Mouse (Mus musculus) cerebellum, postnatal 10 days (tissue): ENCODE data around the gene Zfp385c.
A peak's percentile ranks its signal among the peaks of the same experiment; 100 is the strongest.

ENCODE experiments used
- DNase-seq, 2 experiments: peaks; one replicate each; pipeline ENCODE4 v3.0.0; 2021; ENCODE audit warnings: mixed read lengths in 2 of 2

Zfp385c gene

DNA sequence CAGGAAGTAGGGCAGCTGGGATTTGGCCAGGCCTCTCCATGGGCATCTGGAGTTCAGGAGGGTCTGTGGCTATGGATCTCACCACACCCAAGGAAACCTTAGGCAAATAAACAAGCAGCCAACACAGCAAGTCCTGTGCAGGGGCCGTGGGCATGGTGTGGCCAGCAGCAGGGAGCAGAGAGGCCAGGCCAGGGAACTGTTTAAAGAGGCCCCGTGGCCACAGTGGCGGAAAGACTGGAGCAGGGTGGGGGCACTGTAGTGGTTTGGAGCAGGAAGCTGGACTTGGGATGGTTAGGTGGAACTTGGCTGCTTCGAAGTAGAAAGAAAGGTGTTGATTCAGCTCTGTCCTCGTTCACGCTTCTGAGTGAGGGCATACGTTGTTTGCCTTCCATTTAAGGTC is 5.0 kb downstream of the Zfp385c start:
- no peak for DNase-seq

DNA sequence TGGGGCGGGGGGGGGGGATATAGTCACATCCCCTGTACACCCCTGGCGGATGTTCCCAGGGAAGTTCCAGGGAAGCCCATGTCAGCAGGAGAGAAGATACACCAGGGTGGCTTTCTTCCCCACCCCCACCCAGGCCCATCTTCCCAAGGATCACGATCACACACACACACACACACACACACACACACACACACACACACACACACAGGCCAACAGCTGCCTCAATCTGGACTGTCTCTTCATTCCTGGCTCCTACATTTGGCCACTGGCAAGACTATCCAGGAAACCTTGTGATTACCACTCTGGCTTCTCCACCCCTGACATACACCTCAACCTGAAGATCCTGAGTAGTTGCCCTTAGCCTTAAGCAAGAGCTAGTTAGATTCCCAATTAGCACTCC is 6.9 kb downstream of the Zfp385c start:
- DNase-seq = no peak

DNA sequence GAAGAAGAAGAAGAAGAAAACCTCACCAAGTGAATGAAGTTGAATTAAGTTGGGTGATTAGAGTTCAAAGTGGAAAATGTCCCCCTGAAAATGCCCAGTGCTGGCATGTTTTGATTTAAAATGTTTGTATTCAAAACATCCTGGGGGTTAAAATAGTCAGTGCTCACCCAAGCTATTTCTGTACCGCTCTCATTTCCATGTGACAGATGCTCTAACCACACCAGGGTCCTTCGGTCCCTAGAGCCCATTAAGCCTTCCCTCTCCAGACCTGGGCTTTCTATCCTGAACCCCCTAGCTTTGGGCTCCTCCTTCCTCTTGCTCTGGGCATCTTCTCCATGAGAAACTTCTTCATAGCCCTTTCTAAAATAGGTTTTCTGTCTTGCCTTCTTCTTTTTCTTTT is 8.2 kb downstream of the Zfp385c start:
- no peak for DNase-seq

DNA sequence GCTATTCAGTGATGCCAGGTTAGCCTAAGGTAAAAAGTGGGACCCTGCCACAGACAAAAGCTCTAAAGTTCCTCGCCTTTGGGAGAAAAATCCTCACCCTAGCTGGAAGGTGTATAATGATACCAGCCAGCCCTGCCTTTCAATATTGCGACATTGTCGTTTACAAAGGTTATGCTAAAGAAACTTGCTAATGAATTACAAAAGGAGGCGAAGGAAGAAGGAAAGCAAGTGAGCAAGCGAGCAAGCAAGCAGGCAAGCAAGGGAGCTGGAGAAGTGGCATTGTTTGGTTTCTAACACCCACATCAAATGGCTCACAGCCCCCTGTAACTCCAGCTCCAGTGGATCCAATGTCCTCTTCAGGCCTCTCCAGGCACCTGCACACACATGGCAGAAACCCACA is 9.7 kb downstream of the Zfp385c start:
- DNase-seq = no peak

DNA sequence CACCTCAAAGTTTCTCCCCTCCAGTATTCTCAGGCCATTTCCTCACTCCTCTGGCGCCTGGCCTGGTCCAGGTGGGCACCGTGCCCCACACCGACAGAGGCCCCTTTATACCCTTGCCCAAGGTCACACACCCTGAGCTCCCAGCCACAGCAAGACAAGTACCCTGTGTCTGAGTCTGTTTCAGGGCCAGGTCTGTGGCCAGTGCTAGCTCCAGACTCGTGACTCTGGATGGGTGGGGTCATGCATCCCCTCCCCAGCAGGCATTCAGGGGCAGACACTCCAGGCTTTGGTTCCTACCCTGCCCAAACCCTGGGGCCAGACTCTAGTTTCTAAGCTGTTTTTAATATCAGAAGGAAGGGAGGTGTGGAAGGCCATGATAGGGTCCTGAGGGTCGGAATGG is 10.4 kb downstream of the Zfp385c start:
- no peak for DNase-seq

DNA sequence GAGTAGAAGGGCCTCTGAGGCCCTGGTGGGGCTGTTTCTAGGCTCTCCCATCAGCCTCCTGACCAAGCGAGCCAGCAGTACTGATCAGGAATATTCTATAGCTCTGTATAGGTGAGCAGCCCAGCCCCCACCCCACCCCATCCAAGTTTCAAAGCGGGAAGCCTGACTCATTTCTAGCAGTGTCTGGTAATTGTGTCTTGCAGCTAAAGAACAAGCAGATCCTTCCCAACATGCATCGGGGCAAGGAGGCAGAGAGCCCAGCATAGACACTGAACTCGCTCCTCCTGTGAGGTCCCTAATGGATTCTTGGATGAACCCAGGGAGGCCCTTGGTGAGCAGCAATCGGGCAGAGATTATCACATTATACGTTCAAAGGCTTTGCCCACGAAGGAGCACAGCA is 14.4 kb downstream of the Zfp385c start:
- no peak for DNase-seq

DNA sequence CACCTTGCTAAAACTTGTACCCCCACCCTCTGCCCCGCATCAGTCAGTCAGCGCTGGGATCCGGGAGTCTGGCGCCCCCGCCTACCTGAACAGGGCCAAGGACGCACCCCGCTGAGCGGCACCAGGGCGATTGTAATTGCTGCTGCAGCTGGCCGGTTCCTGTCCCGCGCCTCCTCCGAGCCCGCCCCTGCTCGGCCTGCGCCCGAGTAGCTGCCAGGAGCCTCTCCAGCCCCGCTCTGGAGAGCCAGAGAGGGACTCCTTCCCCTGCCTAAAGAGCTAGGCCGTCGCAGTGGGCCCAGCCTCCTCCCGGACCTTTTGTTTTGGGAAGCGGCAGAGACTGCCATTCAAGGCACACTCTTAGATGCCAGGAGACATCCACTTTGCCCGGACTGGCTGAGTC is 19.1 kb downstream of the Zfp385c start:
- DNase-seq = peak; percentile 61 to 73

DNA sequence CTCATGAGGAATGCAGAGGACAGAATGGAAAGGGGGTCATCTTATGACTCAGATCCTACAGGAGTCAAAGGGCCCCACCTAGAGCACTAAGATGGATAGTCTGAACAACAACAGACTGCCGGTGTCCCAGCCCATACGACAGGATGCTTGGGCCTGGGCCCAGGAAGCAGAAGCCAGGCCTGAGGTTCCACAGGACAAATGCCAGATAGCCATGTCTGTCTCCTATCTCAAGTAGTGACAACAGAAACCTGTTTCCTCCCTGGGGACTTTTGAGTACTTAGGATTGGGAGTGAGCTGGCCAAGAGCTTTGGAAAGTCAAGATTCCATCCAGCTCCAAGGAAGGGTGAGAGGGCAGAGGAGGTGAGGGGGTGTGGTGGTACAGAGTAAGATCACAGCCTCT is 20.3 kb downstream of the Zfp385c start:
- DNase-seq = peak; percentile 68 to 72

DNA sequence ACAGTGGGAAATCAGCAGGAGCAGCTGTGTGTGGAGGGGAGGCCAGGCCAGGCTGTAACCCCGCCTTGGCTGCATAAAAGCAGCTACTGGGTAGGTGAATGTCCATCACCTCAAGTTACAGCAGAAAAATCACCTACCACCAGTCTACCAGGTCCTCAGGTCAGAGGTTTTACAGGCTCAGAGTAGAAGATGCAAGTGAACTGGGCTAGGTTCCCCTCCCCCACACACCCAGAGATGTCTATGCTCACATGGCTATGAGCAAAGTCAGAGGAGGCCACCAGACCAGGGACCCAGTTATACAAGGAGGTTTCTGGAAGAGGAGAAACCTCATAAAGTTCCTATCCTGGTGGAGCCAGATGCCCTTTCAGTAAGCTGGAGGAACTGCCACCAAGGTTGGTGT is 21.2 kb downstream of the Zfp385c start:
- no peak for DNase-seq

DNA sequence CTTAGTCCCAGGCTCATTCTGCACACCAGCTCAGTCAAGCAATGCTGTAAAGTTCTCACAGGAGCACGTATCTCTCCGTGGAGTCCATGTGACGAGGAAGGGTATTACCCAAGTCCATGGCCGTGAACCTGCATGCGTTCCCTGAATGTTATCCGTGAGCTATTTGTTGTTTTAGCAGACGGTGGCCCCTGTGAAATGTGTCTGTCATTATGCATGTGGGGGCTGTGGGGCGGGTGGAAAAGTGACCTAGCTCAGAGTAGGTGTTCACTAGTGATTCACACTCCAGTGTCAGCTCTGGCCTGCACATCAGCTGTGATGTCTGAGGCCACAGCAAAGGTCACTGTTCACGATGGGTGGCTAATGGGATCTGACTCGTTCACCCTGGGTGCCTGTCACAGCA is 32.4 kb downstream of the Zfp385c start:
- DNase-seq = no peak

DNA sequence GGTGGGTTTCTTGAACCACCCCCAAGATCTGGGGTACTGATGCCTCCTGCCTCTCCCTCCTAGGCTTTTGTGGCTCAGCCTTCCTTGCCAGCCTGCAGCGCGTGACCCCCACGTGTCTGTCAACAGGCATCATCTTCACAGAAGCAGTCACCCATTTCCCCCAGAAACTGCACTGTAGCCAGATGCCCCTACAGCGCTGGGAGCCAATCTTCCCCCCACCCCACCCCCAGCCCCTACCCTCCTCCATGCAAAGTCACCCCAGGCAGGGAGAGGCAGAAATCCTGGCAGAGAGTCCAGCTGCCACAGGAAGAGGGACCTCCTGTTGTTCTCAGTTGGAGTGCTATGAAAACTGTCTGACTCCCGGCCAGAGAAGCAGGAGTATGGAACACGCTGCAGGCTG is 35.8 kb downstream of the Zfp385c start:
- DNase-seq = peak; percentile 84 to 88

DNA sequence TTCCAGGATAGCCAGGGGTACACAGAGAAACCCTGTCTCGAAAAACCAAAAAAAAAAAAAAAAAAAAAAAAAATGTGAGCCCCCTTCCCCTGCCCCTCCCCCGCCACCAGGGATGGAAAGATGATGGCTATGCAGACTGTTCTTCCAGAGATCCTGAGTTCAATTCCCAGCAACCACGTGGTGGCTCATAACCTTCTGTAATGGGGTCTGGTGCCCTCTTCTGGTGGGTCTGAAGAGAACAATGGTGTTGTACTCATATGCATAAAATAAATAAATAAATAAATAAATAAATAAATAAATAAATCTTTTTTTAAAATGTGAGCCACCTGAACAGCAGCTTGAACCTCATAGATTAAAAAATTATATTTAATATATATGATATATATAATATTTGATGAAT is 36.7 kb downstream of the Zfp385c start:
- peak in 1 of 2 experiments; percentile 34 for DNase-seq

DNA sequence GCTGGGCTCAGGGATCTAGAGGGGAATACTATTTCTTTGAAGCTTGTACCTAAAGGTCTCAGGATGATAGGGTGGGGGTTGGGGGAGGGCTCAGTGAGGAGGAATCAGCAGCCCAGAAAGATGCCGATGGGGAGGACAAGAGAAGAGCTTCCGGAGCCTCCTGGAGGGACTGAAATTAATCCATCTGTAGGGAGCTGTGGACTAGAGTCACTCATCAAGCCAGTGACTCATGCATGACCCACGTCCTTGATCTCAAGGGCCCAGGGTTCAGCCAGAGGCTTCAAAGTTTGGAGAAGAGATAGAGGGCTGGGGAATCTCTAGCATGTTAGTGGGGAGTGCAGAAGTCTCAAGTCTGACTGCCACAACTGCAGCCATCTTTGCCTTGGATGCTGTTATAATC is 40.5 kb downstream of the Zfp385c start:
- no peak for DNase-seq

DNA sequence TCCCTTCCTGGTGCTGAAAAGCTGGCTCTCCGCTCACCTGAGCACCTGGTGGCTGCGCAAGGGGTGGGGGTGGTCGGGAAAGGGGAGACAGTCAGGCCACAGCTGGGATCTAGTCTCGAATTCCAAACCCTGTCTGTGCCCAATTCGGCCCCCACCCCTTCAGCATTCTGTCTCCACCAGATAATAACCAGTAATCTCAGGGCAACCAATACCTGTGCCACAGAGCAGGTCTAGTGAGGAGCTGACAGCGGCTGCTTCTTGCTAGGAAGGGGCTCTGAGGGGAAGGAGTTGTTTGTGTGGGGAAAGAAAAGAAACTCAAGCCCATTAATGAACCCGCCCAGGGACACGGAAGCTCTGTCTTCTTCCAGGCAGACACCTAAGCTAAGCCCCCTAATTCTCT is 41.0 kb downstream of the Zfp385c start:
- DNase-seq = no peak

DNA sequence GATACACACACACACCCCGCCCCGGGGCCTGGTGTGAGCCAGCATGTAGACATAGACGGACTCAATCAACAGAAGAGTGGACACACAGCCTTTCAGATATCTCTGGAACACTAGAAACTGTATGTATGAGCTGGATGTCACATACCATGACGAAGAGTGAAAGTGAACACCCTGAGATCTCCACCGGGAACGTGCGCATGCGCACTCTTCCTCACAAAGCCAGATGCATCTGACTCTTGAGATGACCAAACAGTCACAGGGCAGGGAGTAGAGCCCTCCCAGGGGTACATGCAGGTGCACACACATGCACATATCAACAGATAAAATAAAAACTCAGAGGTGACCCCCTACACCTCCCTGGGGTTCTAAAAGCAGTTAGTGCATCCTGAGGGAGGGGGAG is 43.9 kb downstream of the Zfp385c start:
- DNase-seq = no peak

DNA sequence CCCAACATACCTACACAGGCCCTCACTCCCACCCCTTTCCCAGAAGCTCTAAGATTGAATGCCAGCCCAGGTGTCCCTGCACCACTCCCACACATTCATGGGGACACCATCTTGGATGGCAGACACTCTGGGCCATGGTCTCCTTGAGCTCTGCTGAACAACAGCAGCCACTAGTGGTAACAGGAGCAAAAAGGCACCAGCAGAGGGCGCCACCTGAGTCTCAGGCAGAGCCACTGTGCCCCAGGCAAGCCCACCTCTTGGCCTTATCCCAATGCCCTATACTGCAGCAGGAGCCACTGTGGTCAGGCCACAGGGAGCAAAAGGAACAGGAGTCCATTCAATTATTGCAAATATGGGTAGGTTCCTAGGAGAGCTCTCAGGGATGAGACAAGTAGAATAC is 46.0 kb downstream of the Zfp385c start:
- peak; percentile 79 to 85 for DNase-seq

DNA sequence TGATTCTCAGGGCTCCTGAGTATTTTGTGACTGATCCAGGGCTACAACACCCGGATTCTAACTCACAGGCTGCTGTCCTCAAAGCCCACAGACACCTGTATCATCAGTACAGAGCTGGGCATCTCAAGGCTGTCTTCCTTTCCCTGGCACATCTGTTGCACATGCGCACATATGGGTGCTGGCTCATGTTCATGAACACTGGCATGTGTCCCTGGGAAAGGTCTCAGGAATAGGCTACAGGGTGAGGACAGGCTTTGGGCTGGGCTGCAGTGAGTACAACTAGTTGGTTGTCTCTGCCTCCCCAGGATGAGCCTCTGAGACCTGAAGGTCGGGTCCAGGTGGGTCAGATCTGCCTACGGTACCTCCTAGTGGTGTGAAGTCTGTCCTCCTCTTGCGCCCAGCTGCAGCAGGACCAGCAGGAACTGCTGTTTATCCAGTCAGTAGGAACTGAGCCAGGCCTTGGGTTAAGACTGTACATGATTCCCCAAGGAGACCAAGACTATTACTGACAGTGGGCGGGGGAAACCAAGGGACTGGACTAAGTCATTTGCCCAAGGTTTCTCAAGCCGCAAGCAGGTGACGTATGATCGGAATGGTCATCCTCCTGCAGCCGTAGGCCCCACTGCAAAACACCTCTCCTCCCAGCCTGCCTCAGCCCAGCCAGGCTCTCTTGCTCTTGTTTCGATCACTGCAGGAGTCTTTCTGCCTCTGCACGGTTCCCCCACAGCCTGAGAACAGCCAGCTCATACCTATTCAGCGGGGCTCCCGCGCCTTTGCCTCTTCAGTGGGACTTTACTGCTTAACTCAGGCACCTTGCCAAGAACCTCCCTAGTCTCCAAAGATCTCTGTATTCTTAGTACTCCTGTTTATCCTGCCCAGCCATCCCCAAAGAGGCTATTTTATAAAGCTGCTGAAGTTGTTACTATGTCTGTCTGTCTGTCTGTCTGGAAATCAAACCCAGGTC is 48.4 kb downstream of the Zfp385c start:
- DNase-seq = peak in 1 of 2 experiments; percentile 59

DNA sequence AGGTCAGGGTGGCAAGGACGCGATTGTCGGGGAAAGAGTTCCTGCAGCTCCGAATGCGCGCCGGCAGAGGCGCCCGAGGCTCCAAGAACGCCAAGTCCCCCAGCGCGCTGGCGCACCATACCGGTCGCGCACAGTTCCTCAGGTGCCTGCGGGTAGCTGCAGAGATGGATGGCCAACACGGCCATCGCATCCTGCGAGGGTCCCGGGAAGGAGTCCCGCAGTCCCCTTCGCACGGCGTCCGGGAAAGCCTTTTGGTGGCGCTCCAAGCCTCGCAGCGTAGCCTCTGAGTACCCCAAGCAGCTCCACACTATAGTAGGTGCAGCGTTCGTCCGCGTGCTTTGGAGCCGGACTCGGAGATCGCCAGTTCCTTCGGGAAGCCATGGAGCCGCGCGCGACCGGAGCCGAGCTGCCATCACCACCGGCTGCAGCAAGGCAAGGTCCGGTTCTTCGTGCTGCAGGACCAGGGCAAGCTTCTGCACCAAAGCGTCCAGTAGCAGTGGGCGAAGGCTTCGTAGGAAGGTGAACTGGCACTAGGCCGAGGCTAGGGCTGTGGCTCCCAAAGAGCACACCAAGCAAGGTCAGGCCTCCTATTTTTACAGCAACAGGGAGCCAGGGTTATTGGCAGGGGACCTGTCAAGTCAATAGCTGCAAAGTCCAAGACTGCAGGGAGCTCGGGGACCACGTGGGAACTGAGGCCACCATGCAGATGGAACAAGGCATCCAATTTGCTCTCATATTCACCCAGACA is 51.9 kb downstream of the Zfp385c start:
- peak; percentile 73 to 78 for DNase-seq

DNA sequence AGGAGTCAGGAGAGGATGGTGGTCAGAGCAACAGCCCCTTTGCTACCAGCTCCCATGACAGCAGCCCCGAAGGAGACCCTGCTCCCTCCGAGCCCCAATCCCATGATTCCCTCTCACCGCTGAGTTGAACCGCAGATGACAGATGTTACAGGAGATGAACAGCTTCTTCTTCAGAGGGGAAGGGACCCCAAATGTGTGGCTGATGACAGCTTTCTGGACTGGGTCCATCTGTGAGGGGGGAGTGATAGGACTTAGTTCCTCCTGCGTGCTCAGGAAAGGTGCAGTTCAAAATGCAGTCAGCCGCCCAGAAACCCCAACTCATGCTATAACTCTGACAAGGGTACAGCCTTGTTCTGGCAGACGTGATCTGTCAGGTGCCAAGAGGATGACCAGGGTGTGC is 57.7 kb downstream of the Zfp385c start:
- DNase-seq = no peak

DNA sequence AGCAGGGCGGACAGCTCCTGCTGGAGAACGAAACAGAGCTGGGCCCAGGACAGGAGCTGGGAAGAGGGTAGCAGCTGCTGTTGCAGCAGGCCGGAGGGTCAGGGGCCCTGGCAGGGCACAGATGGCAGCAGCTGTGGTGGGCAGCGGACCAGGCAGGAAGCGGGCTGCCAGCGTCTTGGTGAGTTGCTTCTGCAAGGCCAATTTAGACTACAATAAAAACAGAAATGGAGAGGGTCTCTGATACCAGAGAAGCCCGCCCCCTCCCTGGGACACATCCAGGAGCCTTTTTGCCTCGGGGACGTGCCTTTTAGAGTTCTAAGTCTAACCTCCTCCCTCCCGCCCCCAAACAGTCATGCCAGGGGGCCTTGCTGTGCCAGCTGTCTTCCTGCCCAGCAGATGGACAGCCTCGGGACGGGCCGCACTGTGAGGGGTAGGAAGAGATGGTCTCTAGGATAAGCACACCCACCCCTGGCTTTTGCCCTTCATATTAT is 63.3 kb downstream of the Zfp385c start:
- peak; percentile 90 to 92 for DNase-seq

DNA sequence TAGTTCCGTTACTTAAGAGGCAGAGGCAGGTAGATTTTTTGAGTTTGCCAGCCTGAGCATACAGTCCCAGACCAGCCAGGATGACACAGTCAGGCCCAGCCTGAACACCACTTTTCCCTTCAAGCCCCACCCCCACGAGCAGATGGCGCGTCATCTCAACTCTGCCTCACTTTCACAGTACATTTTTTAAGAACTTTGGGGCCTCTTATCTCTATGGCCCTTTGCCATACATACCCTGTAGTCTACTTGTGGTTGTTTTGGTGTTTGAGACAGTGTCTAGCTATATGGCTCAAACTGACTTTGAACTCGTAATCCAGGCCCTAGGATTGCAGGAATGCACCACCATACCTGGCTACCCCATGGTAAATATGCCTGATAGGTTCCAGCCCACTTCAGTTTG is 64.2 kb downstream of the Zfp385c start:
- DNase-seq = peak; percentile 35 to 44

DNA sequence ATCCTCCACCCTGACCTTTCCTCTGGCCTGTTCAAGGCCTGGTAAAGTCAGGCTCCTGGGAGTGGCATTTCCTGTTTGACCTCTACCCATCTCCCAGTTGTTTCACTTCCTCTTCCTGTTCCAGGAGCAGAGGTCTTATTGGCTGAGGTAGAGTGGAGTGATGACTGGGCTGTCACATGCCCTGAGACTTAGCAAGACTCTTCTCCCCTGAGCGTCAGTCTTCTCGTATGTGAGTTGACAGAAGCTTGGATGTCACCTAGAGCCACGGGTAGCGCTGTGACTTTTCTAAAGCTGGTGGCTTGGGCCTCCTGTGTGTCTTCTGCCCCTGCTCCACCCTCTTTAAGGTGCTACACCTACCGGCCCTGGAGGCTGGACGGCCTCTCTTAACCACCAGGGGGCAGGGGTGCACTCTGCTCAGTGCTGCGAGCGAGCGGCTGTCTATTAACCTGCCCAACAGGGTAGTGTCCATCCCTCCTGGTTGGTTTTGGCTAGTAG is 65.5 kb downstream of the Zfp385c start:
- DNase-seq = peak; percentile 91 to 94
